Mouse (Mus musculus) CD4-positive, CD25-positive, alpha-beta regulatory T cell, adult 4 months (primary cell): Measurements from ENCODE around the gene Tshz2. TPM values are rescaled to one million over a fixed set of nuclear protein-coding genes. Genes with fewer than 3 reads are reported as not detected.

Source experiments
- ATAC-seq: one replicate; pipeline ENCODE4 v1.8.0; 2017
- polyA plus RNA-seq, 2 experiments: library from polyadenylated mRNA; unstranded; fragments of 100-300 nt; shearing (Covaris generic); gene quantifications; one replicate each; pipeline ENCODE4 v1.2.1; 2017

Tshz2 gene
- polyA plus RNA-seq, 2 experiments from 2014 or later, result 0.83 TPM; not detected in 1

- ATAC-seq, result no peak
Measured at GRCm38 (mm10) chr2:169948139-169948538, 315.3 kb downstream of the Tshz2 start.

- ATAC-seq, result no peak
Measured at GRCm38 (mm10) chr2:169951041-169951440, 318.2 kb downstream of the Tshz2 start.

- ATAC-seq, result no peak
Measured at GRCm38 (mm10) chr2:169952981-169953380, 320.2 kb downstream of the Tshz2 start.

- peak; percentile 56 for ATAC-seq
Measured at GRCm38 (mm10) chr2:169958736-169959573, 326.1 kb downstream of the Tshz2 start.

- ATAC-seq, result no peak
Measured at GRCm38 (mm10) chr2:169961463-169962230, 328.8 kb downstream of the Tshz2 start.

GRCm38 (mm10) chr2:169962231-169962600, 329.4 kb downstream of the Tshz2 start:
- no peak for ATAC-seq

- no peak for ATAC-seq
Measured at GRCm38 (mm10) chr2:169962776-169963175, 330.0 kb downstream of the Tshz2 start.

GRCm38 (mm10) chr2:169970481-169970880, 337.7 kb downstream of the Tshz2 start:
- no peak for ATAC-seq

GRCm38 (mm10) chr2:169982925-169983324, 350.1 kb downstream of the Tshz2 start:
- no peak for ATAC-seq

GRCm38 (mm10) chr2:169987186-169987585, 354.4 kb downstream of the Tshz2 start:
- no peak for ATAC-seq

GRCm38 (mm10) chr2:169989186-169989585, 356.4 kb downstream of the Tshz2 start:
- ATAC-seq, result no peak

- no peak for ATAC-seq
Measured at GRCm38 (mm10) chr2:169990991-169991390, 358.2 kb downstream of the Tshz2 start.

- no peak for ATAC-seq
Measured at GRCm38 (mm10) chr2:169995987-169996386, 363.2 kb downstream of the Tshz2 start.

GRCm38 (mm10) chr2:169996501-169997237, 363.9 kb downstream of the Tshz2 start:
- ATAC-seq, result no peak

- ATAC-seq, result no peak
Measured at GRCm38 (mm10) chr2:169997276-169998049, 364.6 kb downstream of the Tshz2 start.

- ATAC-seq, result no peak
Measured at GRCm38 (mm10) chr2:169998878-169999337, 366.1 kb downstream of the Tshz2 start.

GRCm38 (mm10) chr2:170002594-170003504, 370.0 kb downstream of the Tshz2 start:
- ATAC-seq, result no peak

- ATAC-seq, result no peak
Measured at GRCm38 (mm10) chr2:170003666-170004065, 370.9 kb downstream of the Tshz2 start.

- no peak for ATAC-seq
Measured at GRCm38 (mm10) chr2:170006829-170007228, 374.0 kb downstream of the Tshz2 start.

- ATAC-seq, result no peak
Measured at GRCm38 (mm10) chr2:170007426-170007958, 374.7 kb downstream of the Tshz2 start.

GRCm38 (mm10) chr2:170009729-170010128, 376.9 kb downstream of the Tshz2 start:
- no peak for ATAC-seq
